Mouse (Mus musculus): Measurements from ENCODE around the gene Vps29. TPM values are rescaled to one million over a fixed set of nuclear protein-coding genes. Genes with fewer than 3 reads are reported as not detected.

Vps29 gene
- polyA plus RNA-seq, 1 experiment from 2014 or later = 194 TPM

DNA sequence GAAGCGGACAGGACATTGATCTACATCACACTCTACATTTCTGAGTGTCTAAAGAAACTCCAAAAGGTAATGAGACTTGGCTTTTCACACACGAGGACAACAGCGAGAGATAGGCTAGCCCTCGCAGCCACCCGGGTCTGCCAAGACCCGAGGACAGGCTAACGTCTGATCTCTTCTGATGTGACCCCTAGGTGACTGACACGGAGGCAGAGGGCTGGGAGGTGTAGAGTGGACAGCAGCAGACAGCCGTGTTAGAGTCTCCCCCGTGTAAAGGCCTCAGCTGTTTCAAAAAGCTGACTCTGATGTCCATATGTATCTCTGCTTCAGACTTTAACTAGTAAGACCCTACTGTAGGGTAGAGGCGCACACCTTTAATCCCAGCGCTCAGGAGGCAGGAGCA lies 49.2 kb downstream of the Vps29 start:
- Histone ChIP-seq H3K9ac (replicated peaks; ENCODE audit: low read length) (no peak overlapping the region), H3K4me1 (ENCODE audit: control insufficient read depth, insufficient read depth, low read length) (no peaks in the 10 kb centered on the region), H3K36me3 (replicated peaks; ENCODE audit: control insufficient read depth, insufficient read depth, low read depth, low read length) (peaks cover 14% of the 10 kb centered on the region), H3K27me3 (ENCODE audit: control insufficient read depth, insufficient read depth, low read length) (no peaks in the 10 kb centered on the region), H3K27ac (replicated peaks; ENCODE audit: low read depth, low read length) (no peak overlapping the region), H3K4me2 (ENCODE audit: low read depth, low read length) (no peak overlapping the region), H3K4me3 (ENCODE audit: low read depth, low read length) (no peak overlapping the region), H3K9me3 (replicated peaks; ENCODE audit: control insufficient read depth, low read length) (no peaks in the 10 kb centered on the region)
- ATAC-seq (replicated peaks; ENCODE audit: insufficient number of reproducible peaks, low FRiP score, low TSS enrichment, low read depth) (no peak), DNase-seq (ENCODE audit: low spot score) (no peak)
- WGBS = 94% methylated on average over 12 of the region's 12 CpGs

DNA sequence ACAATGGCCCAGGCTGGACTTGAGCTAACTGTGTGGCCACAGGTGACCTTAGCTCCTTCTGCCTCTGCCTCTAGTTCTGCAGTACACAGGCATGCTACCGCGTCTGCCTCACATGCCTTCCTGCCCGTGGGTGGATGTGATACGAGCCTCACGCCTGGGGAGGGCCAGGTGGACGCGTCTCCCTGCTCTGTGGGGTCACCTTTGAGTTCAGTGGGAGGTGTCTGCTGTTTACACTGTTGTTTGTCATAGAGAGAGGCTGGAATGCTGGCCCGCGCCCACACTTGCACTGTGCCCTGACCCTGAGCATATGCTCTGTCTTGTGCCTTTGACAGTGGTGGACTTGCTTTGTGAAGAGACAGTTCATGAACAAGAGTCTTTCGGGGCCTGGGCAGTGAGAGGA lies 51.4 kb downstream of the Vps29 start:
- peaks cover 14% of the 10 kb centered on the region for H3K36me3 ChIP-seq (replicated peaks; ENCODE audit: control insufficient read depth, insufficient read depth, low read depth, low read length)
- no peak for ATAC-seq (replicated peaks; ENCODE audit: insufficient number of reproducible peaks, low FRiP score, low TSS enrichment, low read depth)
- no peak for DNase-seq (ENCODE audit: low spot score)

DNA sequence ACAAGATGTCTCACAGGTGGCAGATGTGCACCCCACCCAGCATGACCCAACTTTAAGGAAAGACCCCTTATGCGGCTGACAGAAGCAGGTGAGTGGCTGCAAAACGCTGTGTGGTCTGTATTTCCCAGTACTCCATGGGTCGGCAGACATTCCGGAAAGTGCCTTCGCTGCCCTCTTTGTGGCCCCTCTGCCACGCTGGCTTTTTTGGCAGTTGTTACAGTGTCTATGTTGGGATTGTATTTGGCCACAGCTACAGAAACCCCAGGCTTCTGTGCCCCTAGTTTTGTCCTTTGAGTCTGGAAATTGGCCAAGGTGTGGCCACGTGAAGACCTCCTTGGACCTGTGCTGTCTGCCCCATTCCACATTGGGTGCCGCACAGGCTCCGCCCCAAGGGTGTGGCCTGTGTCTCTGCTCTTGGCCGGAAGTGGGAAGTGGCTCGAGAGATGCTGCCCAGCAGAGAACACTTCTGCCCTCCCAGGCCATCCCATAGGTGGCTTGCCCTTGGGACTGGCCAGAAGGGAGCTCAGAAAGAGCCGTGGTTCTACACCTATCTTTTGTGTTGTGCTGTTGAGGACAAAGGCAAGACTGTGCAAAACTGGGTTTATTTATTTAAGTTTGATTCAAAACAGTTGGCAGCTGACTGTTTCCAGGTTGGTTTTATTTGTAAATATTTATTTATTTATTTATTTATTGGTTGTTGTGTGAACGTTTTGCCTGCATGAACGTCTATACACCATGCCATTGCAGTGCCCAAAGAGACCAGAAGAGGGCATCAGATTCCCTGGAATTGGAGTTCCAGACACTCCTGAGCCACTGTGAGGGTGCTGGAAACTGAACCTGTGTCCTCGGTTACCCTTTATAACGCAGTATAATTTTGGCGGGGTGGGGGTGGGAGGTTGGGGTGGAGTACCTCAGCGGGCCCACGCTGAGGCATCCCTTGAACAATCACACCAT lies 55.8 kb downstream of the Vps29 start:
- 0 out of 2 replicates have a peak, but pooled peaks have one; percentile 39 for ATAC-seq (replicated peaks; ENCODE audit: insufficient number of reproducible peaks, low FRiP score, low TSS enrichment, low read depth)
- H3K4me3 ChIP-seq (ENCODE audit: low read depth, low read length) = no peak overlapping the region
- no peaks in the 10 kb centered on the region for H3K27me3 ChIP-seq (ENCODE audit: control insufficient read depth, insufficient read depth, low read length)
- no peaks in the 10 kb centered on the region for H3K9me3 ChIP-seq (replicated peaks; ENCODE audit: control insufficient read depth, low read length)
- H3K27ac ChIP-seq (replicated peaks; ENCODE audit: low read depth, low read length) = no peak overlapping the region
- H3K4me1 ChIP-seq (ENCODE audit: control insufficient read depth, insufficient read depth, low read length) = no peaks in the 10 kb centered on the region
- peaks cover 10% of the 10 kb centered on the region for H3K36me3 ChIP-seq (replicated peaks; ENCODE audit: control insufficient read depth, insufficient read depth, low read depth, low read length)
- WGBS = 85% methylated on average over 19 of the region's 19 CpGs
- DNase-seq (ENCODE audit: low spot score) = no peak
- H3K4me2 ChIP-seq (ENCODE audit: low read depth, low read length) = no peak overlapping the region
- no peak overlapping the region for H3K9ac ChIP-seq (replicated peaks; ENCODE audit: low read length)

More for the DNA sequence above, 51.4 kb downstream of the Vps29 start:
- Histone ChIP-seq H3K4me3 (ENCODE audit: low read depth, low read length) (no peak overlapping the region), H3K27me3 (ENCODE audit: control insufficient read depth, insufficient read depth, low read length) (no peaks in the 10 kb centered on the region), H3K9ac (replicated peaks; ENCODE audit: low read length) (no peak overlapping the region), H3K4me2 (ENCODE audit: low read depth, low read length) (no peak overlapping the region), H3K27ac (replicated peaks; ENCODE audit: low read depth, low read length) (no peak overlapping the region), H3K4me1 (ENCODE audit: control insufficient read depth, insufficient read depth, low read length) (no peaks in the 10 kb centered on the region), H3K9me3 (replicated peaks; ENCODE audit: control insufficient read depth, low read length) (no peaks in the 10 kb centered on the region)
- 92% methylated on average over 10 of the region's 10 CpGs for WGBS

DNA sequence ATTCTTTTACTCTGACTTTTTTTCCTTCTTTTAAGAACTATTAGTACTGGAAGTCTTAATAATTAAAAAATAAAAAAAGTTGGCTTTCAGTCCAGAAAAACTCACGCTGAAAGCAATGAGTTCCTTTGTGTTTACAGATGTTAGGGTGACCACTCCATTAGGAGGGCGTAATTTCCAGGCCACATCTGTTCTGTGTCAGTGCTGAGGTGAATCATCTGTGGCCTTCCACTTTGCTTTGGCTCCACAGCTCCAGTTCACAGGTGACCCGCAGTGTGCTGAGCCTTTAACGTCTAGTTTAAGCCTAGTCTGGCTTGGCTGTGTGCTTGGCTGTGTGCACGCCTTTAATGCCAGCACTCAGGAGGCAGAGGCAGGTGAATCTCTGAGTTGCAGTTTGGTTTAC lies 57.7 kb downstream of the Vps29 start:
- no peak overlapping the region for H3K9ac ChIP-seq (replicated peaks; ENCODE audit: low read length)
- WGBS = 78% methylated on average over 5 of the region's 5 CpGs

DNA sequence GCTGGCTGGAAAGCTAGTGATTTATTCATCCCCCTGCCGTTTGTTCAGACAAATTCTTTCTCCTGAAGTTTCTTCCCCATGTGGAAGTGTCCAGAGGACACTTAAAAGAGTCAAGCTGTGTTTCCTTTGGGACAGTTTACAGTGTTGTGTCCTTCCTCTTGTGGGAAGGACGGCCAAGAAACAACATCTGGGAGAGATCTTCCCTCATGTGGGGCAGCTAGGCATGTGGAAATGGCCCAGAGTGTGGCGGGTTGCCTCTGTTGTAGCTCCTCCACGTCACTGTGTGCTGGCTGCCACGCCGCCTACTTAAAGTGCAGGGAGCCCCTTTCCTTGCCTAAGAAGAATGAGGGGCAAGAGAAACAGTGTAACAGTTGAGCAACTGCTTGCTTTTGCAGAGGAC lies 58.7 kb downstream of the Vps29 start:
- Histone ChIP-seq H3K4me1 (ENCODE audit: control insufficient read depth, insufficient read depth, low read length) (no peaks in the 10 kb centered on the region), H3K9me3 (replicated peaks; ENCODE audit: control insufficient read depth, low read length) (no peaks in the 10 kb centered on the region), H3K4me3 (ENCODE audit: low read depth, low read length) (no peak overlapping the region), H3K9ac (replicated peaks; ENCODE audit: low read length) (no peak overlapping the region), H3K27me3 (ENCODE audit: control insufficient read depth, insufficient read depth, low read length) (no peaks in the 10 kb centered on the region), H3K36me3 (replicated peaks; ENCODE audit: control insufficient read depth, insufficient read depth, low read depth, low read length) (no peaks in the 10 kb centered on the region), H3K4me2 (ENCODE audit: low read depth, low read length) (no peak overlapping the region), H3K27ac (replicated peaks; ENCODE audit: low read depth, low read length) (no peak overlapping the region)
- no peak for DNase-seq (ENCODE audit: low spot score)
- ATAC-seq (replicated peaks; ENCODE audit: insufficient number of reproducible peaks, low FRiP score, low TSS enrichment, low read depth) = no peak
- 62% methylated on average over 6 of the region's 6 CpGs for WGBS

More for the DNA sequence above, 57.7 kb downstream of the Vps29 start:
- no peak overlapping the region for H3K27ac ChIP-seq (replicated peaks; ENCODE audit: low read depth, low read length)
- no peaks in the 10 kb centered on the region for H3K4me1 ChIP-seq (ENCODE audit: control insufficient read depth, insufficient read depth, low read length)
- H3K4me3 ChIP-seq (ENCODE audit: low read depth, low read length) = no peak overlapping the region
- peaks cover 2% of the 10 kb centered on the region for H3K36me3 ChIP-seq (replicated peaks; ENCODE audit: control insufficient read depth, insufficient read depth, low read depth, low read length)
- H3K4me2 ChIP-seq (ENCODE audit: low read depth, low read length) = no peak overlapping the region
- no peaks in the 10 kb centered on the region for H3K9me3 ChIP-seq (replicated peaks; ENCODE audit: control insufficient read depth, low read length)
- no peak for DNase-seq (ENCODE audit: low spot score)
- no peak for ATAC-seq (replicated peaks; ENCODE audit: insufficient number of reproducible peaks, low FRiP score, low TSS enrichment, low read depth)
- H3K27me3 ChIP-seq (ENCODE audit: control insufficient read depth, insufficient read depth, low read length) = no peaks in the 10 kb centered on the region

DNA sequence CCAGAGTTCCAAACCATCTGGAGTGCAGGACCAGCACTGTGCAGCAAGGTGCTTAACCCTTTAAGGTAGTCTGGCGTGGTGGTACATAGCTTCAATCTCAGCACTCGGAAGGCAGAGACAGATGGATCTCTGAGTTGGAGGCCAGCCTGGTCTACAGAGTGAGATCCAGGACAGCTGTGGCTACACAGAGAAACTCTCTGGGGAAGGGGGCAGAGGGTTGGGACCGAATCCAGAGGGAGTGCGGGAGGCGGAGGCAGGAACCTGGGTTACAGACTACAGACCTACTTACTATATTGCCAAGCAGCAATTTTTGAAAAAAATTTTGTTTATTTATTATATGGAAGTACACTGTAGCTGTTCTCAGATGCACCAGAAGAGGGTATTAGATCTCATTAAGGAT lies 60.2 kb downstream of the Vps29 start:
- H3K4me1 ChIP-seq (ENCODE audit: control insufficient read depth, insufficient read depth, low read length) = no peaks in the 10 kb centered on the region
- DNase-seq (ENCODE audit: low spot score) (no peak), ATAC-seq (replicated peaks; ENCODE audit: insufficient number of reproducible peaks, low FRiP score, low TSS enrichment, low read depth) (no peak)
- H3K27me3 ChIP-seq (ENCODE audit: control insufficient read depth, insufficient read depth, low read length) = no peaks in the 10 kb centered on the region
- H3K36me3 ChIP-seq (replicated peaks; ENCODE audit: control insufficient read depth, insufficient read depth, low read depth, low read length) = no peaks in the 10 kb centered on the region
- no peak overlapping the region for H3K27ac ChIP-seq (replicated peaks; ENCODE audit: low read depth, low read length)
- no peak overlapping the region for H3K9ac ChIP-seq (replicated peaks; ENCODE audit: low read length)
- no peaks in the 10 kb centered on the region for H3K9me3 ChIP-seq (replicated peaks; ENCODE audit: control insufficient read depth, low read length)
- H3K4me3 ChIP-seq (ENCODE audit: low read depth, low read length) = no peak overlapping the region
- no peak overlapping the region for H3K4me2 ChIP-seq (ENCODE audit: low read depth, low read length)
- WGBS = 86% methylated on average over 5 of the region's 5 CpGs

Other genes starting within 250 kb of the Vps29 start
- gene Ccdc63, start 213.5 kb upstream of the Vps29 start, polyA plus RNA-seq (2014; fragmentation: Nextera tagmentation; extraction: Ambion mirVana) = not detected in 2 replicates
- gene Ppp1cc, start 196.1 kb upstream of the Vps29 start, polyA plus RNA-seq (2014; fragmentation: Nextera tagmentation; extraction: Ambion mirVana) = 307 and 311 TPM in 2 replicates
- gene Hvcn1, start 147.6 kb upstream of the Vps29 start, polyA plus RNA-seq (2014; fragmentation: Nextera tagmentation; extraction: Ambion mirVana) = 10.6 and 10.8 TPM in 2 replicates
- 3.3 and 3.5 TPM in 2 replicates for gene Tctn1, start 89.9 kb upstream of the Vps29 start, polyA plus RNA-seq (2014; fragmentation: Nextera tagmentation; extraction: Ambion mirVana)
- 8.3 and 9.0 TPM in 2 replicates for gene Pptc7, start 70.0 kb upstream of the Vps29 start, polyA plus RNA-seq (2014; fragmentation: Nextera tagmentation; extraction: Ambion mirVana)
- gene Rad9b, start 136 bp upstream of the Vps29 start, polyA plus RNA-seq (2014; fragmentation: Nextera tagmentation; extraction: Ambion mirVana) = 9.1 and 10.7 TPM in 2 replicates
- 78.0 and 81.9 TPM in 2 replicates for gene Gpn3, start 17.5 kb downstream of the Vps29 start, polyA plus RNA-seq (2014; fragmentation: Nextera tagmentation; extraction: Ambion mirVana)
- gene Fam216a, start 18.0 kb downstream of the Vps29 start, polyA plus RNA-seq (2014; fragmentation: Nextera tagmentation; extraction: Ambion mirVana) = 107 TPM in 2 replicates
- 54.1 and 62.3 TPM in 2 replicates for gene Arpc3, start 37.5 kb downstream of the Vps29 start, polyA plus RNA-seq (2014; fragmentation: Nextera tagmentation; extraction: Ambion mirVana)
- 30.3 and 34.1 TPM in 2 replicates for gene Anapc7, start 67.3 kb downstream of the Vps29 start, polyA plus RNA-seq (2014; fragmentation: Nextera tagmentation; extraction: Ambion mirVana)
- 34.4 and 37.4 TPM in 2 replicates for gene Atp2a2, start 147.9 kb downstream of the Vps29 start, polyA plus RNA-seq (2014; fragmentation: Nextera tagmentation; extraction: Ambion mirVana)